Mouse (Mus musculus) liver, adult 2 months (tissue): ENCODE data around the gene Meis2. TPM values are rescaled to one million over a fixed set of nuclear protein-coding genes. Genes with fewer than 3 reads are reported as not detected.

ENCODE experiments used
- DNase-seq: peaks from one replicate; pipeline ENCODE4 v3.0.0-alpha.2; 2011; ENCODE audit warnings: low read depth, low spot score; ENCODE audit errors: extremely low read depth
- H3K27ac ChIP-seq: fragments of 200-500 bp; replicated peaks from 2 replicates; pipeline ENCODE4 v1.5.1; 2012; ENCODE audit warnings: low read depth, mild to moderate bottlenecking, control low read depth, inconsistent platforms, low read length; ENCODE audit not compliant: insufficient read depth
- H3K27me3 ChIP-seq: fragments of 200-500 bp; 2 replicates; pipeline ENCODE4 v1.6.1; 2012; ENCODE audit warnings: mild to moderate bottlenecking, moderate library complexity, low read length, inconsistent platforms; ENCODE audit not compliant: control insufficient read depth, insufficient read depth
- H3K36me3 ChIP-seq: fragments of 200-500 bp; 2 replicates; pipeline ENCODE4 v1.6.1; 2012; ENCODE audit warnings: low read length, inconsistent platforms; ENCODE audit not compliant: control insufficient read depth, insufficient read depth
- H3K4me1 ChIP-seq: fragments of 200-500 bp; 2 replicates; pipeline ENCODE4 v1.6.1; 2011; ENCODE audit warnings: low read length; ENCODE audit not compliant: control insufficient read depth, insufficient read depth
- H3K4me3 ChIP-seq: fragments of 200-500 bp; 2 replicates; pipeline ENCODE4 v1.5.1; 2011; ENCODE audit warnings: low read depth, mild to moderate bottlenecking, control low read depth, low read length, moderate library complexity; ENCODE audit not compliant: insufficient read depth
- H3K79me2 ChIP-seq: fragments of 200-500 bp; 2 replicates; pipeline ENCODE4 v1.6.1; 2012; ENCODE audit warnings: inconsistent platforms, mild to moderate bottlenecking, low read length, moderate library complexity; ENCODE audit not compliant: control insufficient read depth, insufficient read depth
- H3K9ac ChIP-seq: fragments of 200-500 bp; 2 replicates; pipeline ENCODE4 v1.6.1; 2012; ENCODE audit warnings: low read depth, mild to moderate bottlenecking, control low read depth, inconsistent platforms, low read length
- CTCF ChIP-seq: fragments of 200-500 bp; IDR thresholded peaks from 2 replicates; pipeline ENCODE4 v1.5.1; 2011; ENCODE audit warnings: low read depth, low read length, control low read depth
- POLR2A ChIP-seq: fragments of 200-500 bp; IDR thresholded peaks from 2 replicates; pipeline ENCODE4 v1.6.1; 2011; ENCODE audit warnings: low read length, control low read depth; ENCODE audit not compliant: insufficient read depth; ENCODE audit errors: extremely low read depth
- WGBS: fragments of 180-500 bp; shearing (Covaris S2); methylation state at CpG from one replicate; pipeline ENCODE4 v1.1.7; 2018; 5-methylcytosine and 5-hydroxymethylcytosine counted together
- polyA plus RNA-seq: library from polyadenylated mRNA; depleted of rRNA; stranded (reverse); fragments of >200 nt; gene quantifications from 2 replicates; pipeline ENCODE4 v1.2.3, GENCODE M21; 2012
- total RNA-seq: library from RNA; depleted of rRNA; stranded (reverse); fragments of >200 nt; gene quantifications from 2 replicates; pipeline ENCODE4 v1.2.3, GENCODE M21; 2014

The Meis2 gene
- total and polyA plus RNA-seq, 2 experiments: 2.2 to 4.5 TPM

GRCm38 (mm10) chr2:116019466-116019794 lies 46.2 kb downstream of the Meis2 start:
- peaks cover 3% of the 10 kb centered on the region; the same call in 1 of the 2 replicates for H3K4me1 ChIP-seq
- H3K27me3 ChIP-seq: no peaks in the 10 kb centered on the region
- DNase-seq: no peak
- TF ChIP-seq POLR2A: no peak
- no peak for TF ChIP-seq CTCF
- 83% methylated on average over 6 of the region's 6 CpGs for whole genome bisulfite sequencing
- H3K27ac ChIP-seq: no peak overlapping the region
- no peaks in the 10 kb centered on the region for H3K79me2 ChIP-seq
- no peaks in the 10 kb centered on the region for H3K36me3 ChIP-seq
- no peak overlapping the region for H3K4me3 ChIP-seq
- H3K9ac ChIP-seq: no peak overlapping the region

- no peak overlapping the region for H3K27ac ChIP-seq
- no peak overlapping the region for H3K9ac ChIP-seq
- peaks cover 3% of the 10 kb centered on the region; the same call in 1 of the 2 replicates for H3K4me1 ChIP-seq
- WGBS: 91% methylated on average over 10 of the region's 10 CpGs
- TF ChIP-seq CTCF: no peak
- DNase-seq: no peak
- no peaks in the 10 kb centered on the region for H3K27me3 ChIP-seq
- H3K79me2 ChIP-seq: no peaks in the 10 kb centered on the region
- H3K4me3 ChIP-seq: no peak overlapping the region
- no peaks in the 10 kb centered on the region for H3K36me3 ChIP-seq
Measured at GRCm38 (mm10) chr2:116018781-116019465, 46.7 kb downstream of the Meis2 start.

GRCm38 (mm10) chr2:116015520-116015919 lies 50.1 kb downstream of the Meis2 start:
- Histone ChIP-seq H3K27ac (no peak overlapping the region), H3K79me2 (no peaks in the 10 kb centered on the region), H3K27me3 (no peaks in the 10 kb centered on the region), H3K4me3 (no peak overlapping the region), H3K4me1 (no peaks in the 10 kb centered on the region), H3K9ac (no peak overlapping the region), H3K36me3 (no peaks in the 10 kb centered on the region)
- WGBS: 80% methylated on average over 10 of the region's 10 CpGs
- TF ChIP-seq CTCF (no peak), POLR2A (no peak)
- no peak for DNase-seq

GRCm38 (mm10) chr2:116010469-116010868 lies 55.2 kb downstream of the Meis2 start:
- Histone ChIP-seq H3K36me3 (no peaks in the 10 kb centered on the region), H3K9ac (no peak overlapping the region), H3K4me3 (no peak overlapping the region), H3K27me3 (no peaks in the 10 kb centered on the region), H3K27ac (no peak overlapping the region), H3K79me2 (no peaks in the 10 kb centered on the region), H3K4me1 (peaks cover 3% of the 10 kb centered on the region; the same call in 1 of the 2 replicates)
- 73% methylated on average over 6 of the region's 6 CpGs for WGBS
- no peak for TF ChIP-seq CTCF
- TF ChIP-seq POLR2A: no peak
- DNase-seq: no peak

- no peak for TF ChIP-seq POLR2A
- TF ChIP-seq CTCF: no peak
- no peaks in the 10 kb centered on the region for H3K36me3 ChIP-seq
- H3K4me3 ChIP-seq: no peak overlapping the region
- H3K9ac ChIP-seq: no peak overlapping the region
- 94% methylated on average over 3 of the region's 3 CpGs for WGBS
- DNase-seq: no peak
- H3K27ac ChIP-seq: no peak overlapping the region
- H3K4me1 ChIP-seq: peaks cover 3% of the 10 kb centered on the region; the same call in 1 of the 2 replicates
- H3K79me2 ChIP-seq: no peaks in the 10 kb centered on the region
- H3K27me3 ChIP-seq: no peaks in the 10 kb centered on the region
Measured at GRCm38 (mm10) chr2:116010061-116010460, 55.6 kb downstream of the Meis2 start.

- Histone ChIP-seq H3K4me3 (peak overlapping the region; percentile 15; the same call in 1 of the 2 replicates), H3K9ac (no peak overlapping the region), H3K27me3 (no peaks in the 10 kb centered on the region), H3K27ac (no peak overlapping the region), H3K4me1 (peaks cover 3% of the 10 kb centered on the region; the same call in 1 of the 2 replicates), H3K36me3 (no peaks in the 10 kb centered on the region), H3K79me2 (no peaks in the 10 kb centered on the region)
- no peak for DNase-seq
- TF ChIP-seq CTCF (no peak), POLR2A (no peak)
- 35% methylated on average over 20 of the region's 20 CpGs for WGBS
Measured at GRCm38 (mm10) chr2:116009097-116009970, 56.3 kb downstream of the Meis2 start.
